Mouse (Mus musculus) limb, embryonic 13.5 days (tissue): ENCODE results near the gene Il4ra. TPM values are rescaled to one million over a fixed set of nuclear protein-coding genes. Genes with fewer than 3 reads are reported as not detected.

ENCODE experiments used
- ATAC-seq: fragments of 200-750 bp; cut with Nextera tagmentation; 2 replicates; pipeline ENCODE4 v1.8.0; 2017; ENCODE audit warnings: low read depth, moderate number of reproducible peaks, moderate TSS enrichment; ENCODE audit not compliant: low FRiP score
- H3K27ac ChIP-seq: fragments of 300-500 bp; sonication (generic); 2 replicates; pipeline ENCODE4 v1.5.1; 2015; ENCODE audit warnings: inconsistent platforms, mild to moderate bottlenecking, moderate library complexity
- H3K27me3 ChIP-seq: fragments of 300-500 bp; sonication (generic); 2 replicates; pipeline ENCODE4 v1.6.1; 2015; ENCODE audit warnings: mild to moderate bottlenecking, inconsistent platforms
- H3K36me3 ChIP-seq: fragments of 300-500 bp; sonication (generic); 2 replicates; pipeline ENCODE4 v1.6.1; 2015; ENCODE audit warnings: inconsistent platforms, mild to moderate bottlenecking, moderate library complexity
- H3K4me1 ChIP-seq: fragments of 300-500 bp; sonication (generic); 2 replicates; pipeline ENCODE4 v1.6.1; 2015; ENCODE audit warnings: inconsistent platforms
- H3K4me2 ChIP-seq: fragments of 300-500 bp; sonication (generic); replicated peaks from 2 replicates; pipeline ENCODE4 v1.6.1; 2015; ENCODE audit warnings: inconsistent platforms, mild to moderate bottlenecking, moderate library complexity
- H3K4me3 ChIP-seq: fragments of 300-500 bp; sonication (generic); 2 replicates; pipeline ENCODE4 v1.5.1; 2015; ENCODE audit warnings: moderate library complexity, mild to moderate bottlenecking, inconsistent platforms
- H3K9ac ChIP-seq: fragments of 300-500 bp; sonication (generic); 2 replicates; pipeline ENCODE4 v1.6.1; 2015; ENCODE audit warnings: mild to moderate bottlenecking, inconsistent platforms
- H3K9me3 ChIP-seq: fragments of 300-500 bp; sonication (generic); 2 replicates; pipeline ENCODE4 v1.6.1; 2016; ENCODE audit warnings: inconsistent platforms
- WGBS: fragments of 180-500 bp; shearing (Covaris S2); methylation state at CpG from one replicate; pipeline ENCODE4 v1.1.7; 2015; 5-methylcytosine and 5-hydroxymethylcytosine counted together
- polyA plus RNA-seq: library from polyadenylated mRNA; unstranded; fragments of >200 nt; fragmentation: Nextera tagmentation; extraction: Ambion mirVana; gene quantifications from 2 replicates; pipeline ENCODE4 v1.2.1, GENCODE M21; 2015

Gene Il4ra
- polyA plus RNA-seq, 1 experiment from 2014 or later = 6.0 TPM

DNA sequence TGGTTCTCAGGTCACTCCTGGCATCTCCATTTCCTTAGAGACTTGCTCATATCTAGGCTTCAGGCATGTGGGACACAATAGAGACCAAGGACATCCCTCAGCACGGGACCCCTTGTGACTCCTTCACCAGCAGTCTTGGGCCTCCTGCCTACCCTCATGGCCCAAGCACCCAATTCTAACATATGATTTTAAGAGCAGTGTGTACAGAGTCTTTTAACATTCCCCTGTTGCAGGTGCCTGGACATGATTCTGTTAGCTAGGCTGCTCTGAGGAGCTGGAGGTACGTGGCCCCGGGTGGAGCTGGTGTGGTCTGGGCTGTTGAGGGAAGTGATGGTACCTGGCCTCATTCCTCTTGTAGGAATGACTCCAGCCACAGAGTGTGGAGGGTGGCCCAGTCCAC is 11.2 kb downstream of the Il4ra start:
- H3K4me2 ChIP-seq = no peak overlapping the region
- no peak overlapping the region for H3K27ac ChIP-seq
- no peak for ATAC-seq
- H3K9ac ChIP-seq = no peak overlapping the region
- no peaks in the 10 kb centered on the region for H3K9me3 ChIP-seq
- H3K4me1 ChIP-seq = peaks cover 20% of the 10 kb centered on the region; the same call in 1 of the 2 replicates
- H3K4me3 ChIP-seq = no peak overlapping the region
- 81% methylated on average over 3 of the region's 3 CpGs for WGBS
- H3K36me3 ChIP-seq = no peaks in the 10 kb centered on the region; the same call in 1 of the 2 replicates
- no peaks in the 10 kb centered on the region for H3K27me3 ChIP-seq

DNA sequence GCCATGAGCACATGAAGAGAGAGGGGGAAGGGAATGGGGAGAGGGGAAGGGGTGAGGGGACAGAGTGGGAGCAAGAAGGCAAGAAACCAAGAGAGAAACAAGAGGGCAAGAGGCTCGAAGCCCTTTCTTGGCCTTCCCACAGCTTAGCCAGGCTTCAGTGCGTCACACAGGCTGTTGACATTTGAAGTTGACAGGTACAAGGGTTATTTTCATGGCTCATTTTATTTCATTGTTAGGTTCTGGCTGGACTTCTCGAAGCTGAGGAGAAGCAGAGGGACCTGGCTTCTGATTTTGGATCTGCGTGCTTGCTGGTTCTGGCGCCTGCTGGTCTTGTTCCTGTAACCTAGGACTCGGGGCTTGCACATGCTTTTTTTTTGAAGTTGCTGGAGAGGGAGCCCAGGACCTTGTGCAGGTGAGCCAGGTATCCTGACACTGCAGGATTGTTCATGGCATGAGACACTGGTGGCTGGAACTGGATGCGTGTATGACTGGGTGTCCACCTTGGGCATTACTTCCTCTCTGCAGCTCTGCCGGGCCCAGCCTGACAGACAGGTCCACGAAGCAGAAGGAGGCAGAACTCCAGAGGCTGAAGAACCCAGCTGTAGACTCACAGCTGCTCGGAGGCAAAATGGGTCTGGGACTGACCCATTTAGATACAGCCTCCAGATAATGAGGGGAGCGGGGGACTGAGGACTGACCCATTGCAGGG is 12.6 kb downstream of the Il4ra start:
- Histone ChIP-seq H3K27me3 (no peaks in the 10 kb centered on the region), H3K4me1 (peaks cover 20% of the 10 kb centered on the region; the same call in 1 of the 2 replicates), H3K27ac (no peak overlapping the region), H3K9ac (no peak overlapping the region), H3K9me3 (no peaks in the 10 kb centered on the region), H3K36me3 (no peaks in the 10 kb centered on the region; the same call in 1 of the 2 replicates), H3K4me3 (no peak overlapping the region), H3K4me2 (no peak overlapping the region)
- WGBS = 80% methylated on average over 11 of the region's 11 CpGs
- ATAC-seq = no peak

GRCm38 (mm10) chr7:125565516-125566285 is 13.8 kb downstream of the Il4ra start:
- H3K9me3 ChIP-seq = no peaks in the 10 kb centered on the region
- H3K4me2 ChIP-seq = no peak overlapping the region
- no peaks in the 10 kb centered on the region; the same call in 1 of the 2 replicates for H3K36me3 ChIP-seq
- H3K4me3 ChIP-seq = no peak overlapping the region
- peaks cover 20% of the 10 kb centered on the region; the same call in 1 of the 2 replicates for H3K4me1 ChIP-seq
- WGBS = 65% methylated on average over 12 of the region's 12 CpGs
- no peaks in the 10 kb centered on the region for H3K27me3 ChIP-seq
- no peak for ATAC-seq
- no peak overlapping the region for H3K27ac ChIP-seq
- no peak overlapping the region for H3K9ac ChIP-seq

DNA sequence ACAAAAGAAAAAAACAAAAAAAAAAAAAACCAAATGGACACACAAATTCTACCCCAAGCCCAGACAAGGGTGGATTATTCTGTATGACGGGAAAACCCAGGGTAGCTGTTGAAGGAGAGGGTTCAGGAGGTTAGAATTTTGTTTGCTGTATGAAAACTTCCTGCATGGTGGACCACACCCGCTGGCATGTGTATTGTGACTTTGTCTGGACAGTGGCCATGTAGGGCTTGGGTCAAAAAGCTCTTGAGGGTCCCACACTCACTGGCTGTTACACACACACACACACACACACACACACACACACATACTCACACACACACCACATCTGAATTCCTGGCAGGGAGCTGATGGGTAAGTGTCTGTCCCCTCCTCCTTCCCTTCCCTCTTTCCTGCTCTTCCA is 14.5 kb downstream of the Il4ra start:
- H3K4me2 ChIP-seq = no peak overlapping the region
- H3K4me3 ChIP-seq = no peak overlapping the region
- WGBS = 73% methylated on average over 2 of the region's 2 CpGs
- H3K36me3 ChIP-seq = no peaks in the 10 kb centered on the region; the same call in 1 of the 2 replicates
- H3K4me1 ChIP-seq = 0 out of 2 replicates have a peak, but pooled peaks cover 16% of the 10 kb centered on the region
- H3K27ac ChIP-seq = no peak overlapping the region
- H3K9ac ChIP-seq = no peak overlapping the region
- H3K9me3 ChIP-seq = no peaks in the 10 kb centered on the region
- no peaks in the 10 kb centered on the region for H3K27me3 ChIP-seq
- no peak for ATAC-seq

GRCm38 (mm10) chr7:125568888-125569287 is 17.0 kb downstream of the Il4ra start:
- ATAC-seq = no peak
- Histone ChIP-seq H3K4me3 (no peak overlapping the region), H3K4me1 (peaks cover 5% of the 10 kb centered on the region; the same call in 1 of the 2 replicates), H3K4me2 (no peak overlapping the region), H3K27ac (no peak overlapping the region), H3K9me3 (no peaks in the 10 kb centered on the region), H3K9ac (no peak overlapping the region), H3K36me3 (no peaks in the 10 kb centered on the region; the same call in 1 of the 2 replicates), H3K27me3 (no peaks in the 10 kb centered on the region)
- 70% methylated on average over 8 of the region's 8 CpGs for WGBS

- no peak overlapping the region for H3K4me2 ChIP-seq
- H3K4me1 ChIP-seq = peaks cover 5% of the 10 kb centered on the region; the same call in 1 of the 2 replicates
- no peak overlapping the region for H3K27ac ChIP-seq
- ATAC-seq = no peak
- no peaks in the 10 kb centered on the region for H3K9me3 ChIP-seq
- WGBS = 77% methylated on average over 19 of the region's 19 CpGs
- no peak overlapping the region for H3K4me3 ChIP-seq
- H3K9ac ChIP-seq = no peak overlapping the region
- H3K27me3 ChIP-seq = no peaks in the 10 kb centered on the region
- H3K36me3 ChIP-seq = no peaks in the 10 kb centered on the region; the same call in 1 of the 2 replicates
Measured at GRCm38 (mm10) chr7:125571891-125572290, 20.0 kb downstream of the Il4ra start.

DNA sequence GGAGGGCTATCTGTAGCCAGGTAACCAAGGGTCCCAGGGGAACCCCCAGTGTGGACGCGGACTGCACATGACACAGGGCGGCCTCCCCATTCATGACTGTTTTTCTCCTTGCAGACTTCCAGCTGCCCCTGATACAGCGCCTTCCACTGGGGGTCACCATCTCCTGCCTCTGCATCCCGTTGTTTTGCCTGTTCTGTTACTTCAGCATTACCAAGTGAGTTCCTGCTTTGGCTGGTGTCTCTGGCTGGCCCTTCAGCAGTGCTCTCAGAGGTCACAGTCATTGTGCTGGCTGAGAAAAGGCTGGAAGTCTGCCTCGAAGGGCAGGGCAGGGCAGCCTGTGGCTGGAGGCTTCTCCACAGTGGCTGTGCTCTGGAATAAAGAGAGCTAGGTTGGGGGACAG is 20.8 kb downstream of the Il4ra start:
- no peaks in the 10 kb centered on the region for H3K9me3 ChIP-seq
- no peak overlapping the region for H3K4me3 ChIP-seq
- 82% methylated on average over 6 of the region's 6 CpGs for WGBS
- no peak for ATAC-seq
- H3K27me3 ChIP-seq = no peaks in the 10 kb centered on the region
- H3K4me2 ChIP-seq = no peak overlapping the region
- no peaks in the 10 kb centered on the region for H3K36me3 ChIP-seq
- no peak overlapping the region for H3K9ac ChIP-seq
- H3K4me1 ChIP-seq = peaks cover 8% of the 10 kb centered on the region; the same call in 1 of the 2 replicates
- no peak overlapping the region for H3K27ac ChIP-seq

GRCm38 (mm10) chr7:125573849-125574248 is 21.9 kb downstream of the Il4ra start:
- Histone ChIP-seq H3K36me3 (no peaks in the 10 kb centered on the region), H3K4me2 (no peak overlapping the region), H3K9ac (no peak overlapping the region), H3K27ac (no peak overlapping the region), H3K27me3 (no peaks in the 10 kb centered on the region), H3K4me3 (no peak overlapping the region), H3K9me3 (no peaks in the 10 kb centered on the region), H3K4me1 (peaks cover 8% of the 10 kb centered on the region; the same call in 1 of the 2 replicates)
- ATAC-seq = no peak
- 73% methylated on average over 2 of the region's 2 CpGs for WGBS

GRCm38 (mm10) chr7:125574832-125575231 is 22.9 kb downstream of the Il4ra start:
- H3K4me3 ChIP-seq = no peak overlapping the region
- 81% methylated on average over 3 of the region's 3 CpGs for WGBS
- H3K9me3 ChIP-seq = no peaks in the 10 kb centered on the region
- H3K4me2 ChIP-seq = no peak overlapping the region
- H3K9ac ChIP-seq = no peak overlapping the region
- peaks cover 8% of the 10 kb centered on the region; the same call in 1 of the 2 replicates for H3K4me1 ChIP-seq
- no peak for ATAC-seq
- no peaks in the 10 kb centered on the region for H3K27me3 ChIP-seq
- H3K36me3 ChIP-seq = no peaks in the 10 kb centered on the region
- no peak overlapping the region for H3K27ac ChIP-seq

DNA sequence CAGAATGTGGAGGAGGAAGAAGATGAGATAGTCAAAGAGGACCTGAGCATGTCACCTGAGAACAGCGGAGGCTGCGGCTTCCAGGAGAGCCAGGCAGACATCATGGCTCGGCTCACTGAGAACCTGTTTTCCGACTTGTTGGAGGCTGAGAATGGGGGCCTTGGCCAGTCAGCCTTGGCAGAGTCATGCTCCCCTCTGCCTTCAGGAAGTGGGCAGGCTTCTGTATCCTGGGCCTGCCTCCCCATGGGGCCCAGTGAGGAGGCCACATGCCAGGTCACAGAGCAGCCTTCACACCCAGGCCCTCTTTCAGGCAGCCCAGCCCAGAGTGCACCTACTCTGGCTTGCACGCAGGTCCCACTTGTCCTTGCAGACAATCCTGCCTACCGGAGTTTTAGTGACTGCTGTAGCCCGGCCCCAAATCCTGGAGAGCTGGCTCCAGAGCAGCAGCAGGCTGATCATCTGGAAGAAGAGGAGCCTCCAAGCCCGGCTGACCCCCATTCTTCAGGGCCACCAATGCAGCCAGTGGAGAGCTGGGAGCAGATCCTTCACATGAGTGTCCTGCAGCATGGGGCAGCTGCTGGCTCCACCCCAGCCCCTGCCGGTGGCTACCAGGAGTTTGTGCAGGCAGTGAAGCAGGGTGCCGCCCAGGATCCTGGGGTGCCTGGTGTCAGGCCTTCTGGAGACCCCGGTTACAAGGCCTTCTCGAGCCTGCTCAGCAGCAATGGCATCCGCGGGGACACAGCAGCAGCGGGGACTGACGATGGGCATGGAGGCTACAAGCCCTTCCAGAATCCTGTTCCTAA is 24.0 kb downstream of the Il4ra start:
- Histone ChIP-seq H3K4me3 (no peak overlapping the region), H3K9me3 (no peaks in the 10 kb centered on the region), H3K27me3 (no peaks in the 10 kb centered on the region), H3K27ac (no peak overlapping the region), H3K36me3 (no peaks in the 10 kb centered on the region), H3K9ac (no peak overlapping the region), H3K4me1 (peaks cover 14% of the 10 kb centered on the region), H3K4me2 (no peak overlapping the region)
- WGBS = 81% methylated on average over 16 of the region's 16 CpGs
- ATAC-seq = no peak

DNA sequence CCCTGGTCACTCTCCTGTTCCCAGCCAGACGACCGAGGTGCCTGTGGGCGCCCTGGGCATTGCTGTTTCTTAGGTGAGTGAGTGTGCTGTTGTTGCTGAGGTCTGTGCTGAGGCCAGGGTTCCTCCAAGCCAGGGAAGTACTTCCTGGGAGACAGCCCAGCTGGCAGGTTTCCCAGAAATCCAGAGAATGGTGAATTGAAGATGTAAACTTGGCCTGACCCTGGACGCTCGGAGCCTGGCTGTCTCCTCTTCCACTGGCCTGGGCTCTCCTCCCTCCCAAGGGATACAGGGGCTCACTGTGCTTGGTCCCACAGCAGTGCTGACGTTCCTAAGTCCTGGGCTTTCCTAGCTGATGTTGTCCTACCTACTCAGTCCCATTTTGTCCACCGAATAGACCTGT is 25.1 kb downstream of the Il4ra start:
- no peak overlapping the region for H3K27ac ChIP-seq
- H3K9ac ChIP-seq = no peak overlapping the region
- H3K4me3 ChIP-seq = no peak overlapping the region
- peaks cover 16% of the 10 kb centered on the region for H3K4me1 ChIP-seq
- no peaks in the 10 kb centered on the region for H3K9me3 ChIP-seq
- ATAC-seq = no peak
- no peaks in the 10 kb centered on the region for H3K36me3 ChIP-seq
- H3K4me2 ChIP-seq = no peak overlapping the region
- WGBS = 79% methylated on average over 7 of the region's 7 CpGs
- H3K27me3 ChIP-seq = no peaks in the 10 kb centered on the region
